Mouse (Mus musculus): ENCODE results near the gene Agt. TPM values are rescaled to one million over a fixed set of nuclear protein-coding genes. Genes with fewer than 3 reads are reported as not detected.

Agt gene
- polyA plus RNA-seq, 1 experiment from 2014 or later: 10.9 TPM

- no peak overlapping the region for H3K9ac ChIP-seq (ENCODE audit: low read depth, low read length)
- ATAC-seq: no peak
- H3K36me3 ChIP-seq (ENCODE audit: control insufficient read depth, insufficient read depth, low read length): peaks cover 46% of the 10 kb centered on the region
- H3K4me2 ChIP-seq (ENCODE audit: low read length): no peak overlapping the region
- H3K4me1 ChIP-seq (ENCODE audit: control insufficient read depth, insufficient read depth, low read depth, low read length): no peaks in the 10 kb centered on the region
- no peak overlapping the region for H3K27ac ChIP-seq (ENCODE audit: low read depth, low read length)
- 93% methylated on average over 5 of the region's 5 CpGs for WGBS
- no peaks in the 10 kb centered on the region for H3K9me3 ChIP-seq (ENCODE audit: control insufficient read depth, low read length)
- H3K27me3 ChIP-seq (replicated peaks; ENCODE audit: control insufficient read depth, insufficient read depth, low read length): no peaks in the 10 kb centered on the region
- no peak overlapping the region for H3K4me3 ChIP-seq (ENCODE audit: low read length)
Measured at GRCm38 (mm10) chr8:124543272-124543671, 26.2 kb downstream of the Agt start.

- Histone ChIP-seq H3K4me1 (ENCODE audit: control insufficient read depth, insufficient read depth, low read depth, low read length) (no peaks in the 10 kb centered on the region), H3K9ac (ENCODE audit: low read depth, low read length) (no peak overlapping the region)
- no peak for ATAC-seq
Measured at GRCm38 (mm10) chr8:124542001-124542400, 27.5 kb downstream of the Agt start.

GRCm38 (mm10) chr8:124540906-124541305, 28.6 kb downstream of the Agt start:
- Histone ChIP-seq H3K4me3 (ENCODE audit: low read length) (no peak overlapping the region), H3K9ac (ENCODE audit: low read depth, low read length) (no peak overlapping the region), H3K36me3 (ENCODE audit: control insufficient read depth, insufficient read depth, low read length) (peaks cover 50% of the 10 kb centered on the region), H3K27ac (ENCODE audit: low read depth, low read length) (no peak overlapping the region), H3K27me3 (replicated peaks; ENCODE audit: control insufficient read depth, insufficient read depth, low read length) (no peaks in the 10 kb centered on the region), H3K9me3 (ENCODE audit: control insufficient read depth, low read length) (no peaks in the 10 kb centered on the region), H3K4me2 (ENCODE audit: low read length) (no peak overlapping the region), H3K4me1 (ENCODE audit: control insufficient read depth, insufficient read depth, low read depth, low read length) (no peaks in the 10 kb centered on the region)
- WGBS: 97% methylated on average over 12 of the region's 12 CpGs
- ATAC-seq: no peak

More at GRCm38 (mm10) chr8:124542001-124542400, 27.5 kb downstream of the Agt start:
- Histone ChIP-seq H3K36me3 (ENCODE audit: control insufficient read depth, insufficient read depth, low read length) (peaks cover 54% of the 10 kb centered on the region), H3K4me3 (ENCODE audit: low read length) (no peak overlapping the region), H3K27ac (ENCODE audit: low read depth, low read length) (no peak overlapping the region), H3K27me3 (replicated peaks; ENCODE audit: control insufficient read depth, insufficient read depth, low read length) (no peaks in the 10 kb centered on the region), H3K4me2 (ENCODE audit: low read length) (no peak overlapping the region), H3K9me3 (ENCODE audit: control insufficient read depth, low read length) (no peaks in the 10 kb centered on the region)
- WGBS: 95% methylated on average over 4 of the region's 4 CpGs

GRCm38 (mm10) chr8:124535451-124535850, 34.1 kb downstream of the Agt start:
- H3K4me2 ChIP-seq (ENCODE audit: low read length): no peak overlapping the region
- peaks cover 39% of the 10 kb centered on the region for H3K36me3 ChIP-seq (ENCODE audit: control insufficient read depth, insufficient read depth, low read length)
- H3K27me3 ChIP-seq (replicated peaks; ENCODE audit: control insufficient read depth, insufficient read depth, low read length): no peaks in the 10 kb centered on the region
- H3K4me1 ChIP-seq (ENCODE audit: control insufficient read depth, insufficient read depth, low read depth, low read length): no peaks in the 10 kb centered on the region
- no peak overlapping the region for H3K27ac ChIP-seq (ENCODE audit: low read depth, low read length)
- WGBS: 95% methylated on average over 5 of the region's 5 CpGs
- no peak overlapping the region for H3K4me3 ChIP-seq (ENCODE audit: low read length)
- no peak overlapping the region for H3K9ac ChIP-seq (ENCODE audit: low read depth, low read length)
- ATAC-seq: no peak
- no peaks in the 10 kb centered on the region for H3K9me3 ChIP-seq (ENCODE audit: control insufficient read depth, low read length)

GRCm38 (mm10) chr8:124532626-124533025, 36.9 kb downstream of the Agt start:
- H3K4me2 ChIP-seq (ENCODE audit: low read length): no peak overlapping the region
- H3K4me3 ChIP-seq (ENCODE audit: low read length): no peak overlapping the region
- WGBS: 96% methylated on average over 3 of the region's 3 CpGs
- H3K27ac ChIP-seq (ENCODE audit: low read depth, low read length): no peak overlapping the region
- no peak overlapping the region for H3K9ac ChIP-seq (ENCODE audit: low read depth, low read length)
- no peak for ATAC-seq
- no peaks in the 10 kb centered on the region for H3K27me3 ChIP-seq (replicated peaks; ENCODE audit: control insufficient read depth, insufficient read depth, low read length)
- H3K9me3 ChIP-seq (ENCODE audit: control insufficient read depth, low read length): no peaks in the 10 kb centered on the region
- H3K4me1 ChIP-seq (ENCODE audit: control insufficient read depth, insufficient read depth, low read depth, low read length): no peaks in the 10 kb centered on the region
- peaks cover 36% of the 10 kb centered on the region for H3K36me3 ChIP-seq (ENCODE audit: control insufficient read depth, insufficient read depth, low read length)

- no peak overlapping the region for H3K4me2 ChIP-seq (ENCODE audit: low read length)
- ATAC-seq: no peak
- no peaks in the 10 kb centered on the region for H3K4me1 ChIP-seq (ENCODE audit: control insufficient read depth, insufficient read depth, low read depth, low read length)
- 82% methylated on average over 4 of the region's 4 CpGs for WGBS
- no peaks in the 10 kb centered on the region for H3K9me3 ChIP-seq (ENCODE audit: control insufficient read depth, low read length)
- no peak overlapping the region for H3K4me3 ChIP-seq (ENCODE audit: low read length)
- H3K9ac ChIP-seq (ENCODE audit: low read depth, low read length): no peak overlapping the region
- 0 out of 2 replicates have a peak overlapping the region, but pooled peaks have one; percentile 13 for H3K27ac ChIP-seq (ENCODE audit: low read depth, low read length)
- H3K27me3 ChIP-seq (replicated peaks; ENCODE audit: control insufficient read depth, insufficient read depth, low read length): no peaks in the 10 kb centered on the region
- H3K36me3 ChIP-seq (ENCODE audit: control insufficient read depth, insufficient read depth, low read length): peaks cover 42% of the 10 kb centered on the region
Measured at GRCm38 (mm10) chr8:124530996-124531395, 38.5 kb downstream of the Agt start.

- WGBS: 81% methylated on average over 7 of the region's 7 CpGs
- ATAC-seq: no peak; the same call in 1 of the 2 replicates
- no peak overlapping the region for H3K4me3 ChIP-seq (ENCODE audit: low read length)
Measured at GRCm38 (mm10) chr8:124530556-124530955, 39.0 kb downstream of the Agt start.

GRCm38 (mm10) chr8:124530076-124530475, 39.4 kb downstream of the Agt start:
- 83% methylated on average over 14 of the region's 14 CpGs for WGBS
- Histone ChIP-seq H3K4me3 (ENCODE audit: low read length) (no peak overlapping the region), H3K36me3 (ENCODE audit: control insufficient read depth, insufficient read depth, low read length) (peaks cover 36% of the 10 kb centered on the region), H3K9me3 (ENCODE audit: control insufficient read depth, low read length) (no peaks in the 10 kb centered on the region), H3K4me1 (ENCODE audit: control insufficient read depth, insufficient read depth, low read depth, low read length) (no peaks in the 10 kb centered on the region), H3K4me2 (ENCODE audit: low read length) (no peak overlapping the region), H3K9ac (ENCODE audit: low read depth, low read length) (no peak overlapping the region), H3K27ac (ENCODE audit: low read depth, low read length) (no peak overlapping the region), H3K27me3 (replicated peaks; ENCODE audit: control insufficient read depth, insufficient read depth, low read length) (no peaks in the 10 kb centered on the region)
- no peak for ATAC-seq

More at GRCm38 (mm10) chr8:124530556-124530955, 39.0 kb downstream of the Agt start:
- no peaks in the 10 kb centered on the region for H3K27me3 ChIP-seq (replicated peaks; ENCODE audit: control insufficient read depth, insufficient read depth, low read length)
- H3K4me2 ChIP-seq (ENCODE audit: low read length): no peak overlapping the region
- H3K4me1 ChIP-seq (ENCODE audit: control insufficient read depth, insufficient read depth, low read depth, low read length): no peaks in the 10 kb centered on the region
- H3K36me3 ChIP-seq (ENCODE audit: control insufficient read depth, insufficient read depth, low read length): peaks cover 40% of the 10 kb centered on the region
- no peak overlapping the region for H3K9ac ChIP-seq (ENCODE audit: low read depth, low read length)
- H3K27ac ChIP-seq (ENCODE audit: low read depth, low read length): 0 out of 2 replicates have a peak overlapping the region, but pooled peaks have one; percentile 13
- no peaks in the 10 kb centered on the region for H3K9me3 ChIP-seq (ENCODE audit: control insufficient read depth, low read length)

GRCm38 (mm10) chr8:124526261-124526660, 43.2 kb downstream of the Agt start:
- WGBS: 94% methylated on average over 11 of the region's 11 CpGs
- Histone ChIP-seq H3K9me3 (ENCODE audit: control insufficient read depth, low read length) (no peaks in the 10 kb centered on the region), H3K4me3 (ENCODE audit: low read length) (no peak overlapping the region), H3K27me3 (replicated peaks; ENCODE audit: control insufficient read depth, insufficient read depth, low read length) (no peaks in the 10 kb centered on the region), H3K4me1 (ENCODE audit: control insufficient read depth, insufficient read depth, low read depth, low read length) (peaks cover 10% of the 10 kb centered on the region), H3K4me2 (ENCODE audit: low read length) (no peak overlapping the region), H3K27ac (ENCODE audit: low read depth, low read length) (no peak overlapping the region), H3K36me3 (ENCODE audit: control insufficient read depth, insufficient read depth, low read length) (peaks cover 26% of the 10 kb centered on the region), H3K9ac (ENCODE audit: low read depth, low read length) (no peak overlapping the region)
- ATAC-seq: no peak

- H3K9ac ChIP-seq (ENCODE audit: low read depth, low read length): no peak overlapping the region
- peak overlapping the region; percentile 93 for H3K4me2 ChIP-seq (ENCODE audit: low read length)
- peaks cover 7% of the 10 kb centered on the region for H3K36me3 ChIP-seq (ENCODE audit: control insufficient read depth, insufficient read depth, low read length)
- WGBS: 94% methylated on average over 6 of the region's 6 CpGs
- H3K27me3 ChIP-seq (replicated peaks; ENCODE audit: control insufficient read depth, insufficient read depth, low read length): 0 out of 2 replicates have a peak, but pooled peaks cover 3% of the 10 kb centered on the region
- ATAC-seq: no peak
- no peaks in the 10 kb centered on the region for H3K9me3 ChIP-seq (ENCODE audit: control insufficient read depth, low read length)
- H3K4me1 ChIP-seq (ENCODE audit: control insufficient read depth, insufficient read depth, low read depth, low read length): peaks cover 11% of the 10 kb centered on the region
- H3K27ac ChIP-seq (ENCODE audit: low read depth, low read length): no peak overlapping the region
- no peak overlapping the region; the same call in 1 of the 2 replicates for H3K4me3 ChIP-seq (ENCODE audit: low read length)
Measured at GRCm38 (mm10) chr8:124521946-124522345, 47.6 kb downstream of the Agt start.
